Mouse (Mus musculus): ENCODE results near the gene Glra2. TPM values are rescaled to one million over a fixed set of nuclear protein-coding genes. Genes with fewer than 3 reads are reported as not detected.
"Not testable (repeated sequence)": the region's sequence is repeated elsewhere in the genome, so short reads cannot be mapped to it uniquely, and the experiment has no call there.

Glra2 gene
- not detected in 2 replicates for polyA plus RNA-seq (2012; rRNA removed)

GRCm38 (mm10) chrX:165326939-165327698, at the start of gene Glra2:
TSS of gene Glra2 (minus strand) at chrX:165327393.
- Histone ChIP-seq H3K36me3 (ENCODE audit: control insufficient read depth, insufficient read depth, low read length) (no peaks in the 10 kb centered on the region), H3K4me3 (ENCODE audit: insufficient read depth, low read depth, low read length) (no peak within 1 kb of the TSS), H3K27me3 (replicated peaks; ENCODE audit: control insufficient read depth, insufficient read depth, low read length) (no peaks in the 10 kb centered on the region), H3K4me1 (ENCODE audit: control insufficient read depth, insufficient read depth, low read length) (no peaks in the 10 kb centered on the region), H3K27ac (ENCODE audit: insufficient read depth, low read depth, low read length) (no peak within 1 kb of the TSS)
- TF ChIP-seq POLR2A (IDR thresholded peaks at IDR 0.05; ENCODE audit: low read depth, low read length), result no peak
- TF ChIP-seq CTCF (conservative IDR thresholded peaks at IDR 0.05; ENCODE audit: insufficient read depth, insufficient read length, low read depth, low read length), result no peak
- 3% methylated on average over 12 of the region's 12 CpGs for WGBS
- no peak for DNase-seq

- Histone ChIP-seq H3K27me3 (replicated peaks; ENCODE audit: control insufficient read depth, insufficient read depth, low read length) (no peaks in the 10 kb centered on the region), H3K27ac (ENCODE audit: insufficient read depth, low read depth, low read length) (no peak overlapping the region), H3K36me3 (ENCODE audit: control insufficient read depth, insufficient read depth, low read length) (no peaks in the 10 kb centered on the region), H3K4me1 (ENCODE audit: control insufficient read depth, insufficient read depth, low read length) (no peaks in the 10 kb centered on the region), H3K4me3 (ENCODE audit: insufficient read depth, low read depth, low read length) (no peak overlapping the region)
- TF ChIP-seq CTCF (conservative IDR thresholded peaks at IDR 0.05; ENCODE audit: insufficient read depth, insufficient read length, low read depth, low read length), result no peak
- TF ChIP-seq POLR2A (IDR thresholded peaks at IDR 0.05; ENCODE audit: low read depth, low read length), result no peak
- peak; percentile 76 for DNase-seq
- WGBS, result 25% methylated on average over 1 of the region's 1 CpGs
Observed at GRCm38 (mm10) chrX:165362798-165363197, 35.6 kb upstream of the Glra2 start.

- Histone ChIP-seq H3K36me3 (ENCODE audit: control insufficient read depth, insufficient read depth, low read length) (no peaks in the 10 kb centered on the region), H3K4me1 (ENCODE audit: control insufficient read depth, insufficient read depth, low read length) (no peaks in the 10 kb centered on the region), H3K4me3 (ENCODE audit: insufficient read depth, low read depth, low read length) (no peak overlapping the region), H3K27ac (ENCODE audit: insufficient read depth, low read depth, low read length) (no peak overlapping the region), H3K27me3 (replicated peaks; ENCODE audit: control insufficient read depth, insufficient read depth, low read length) (no peaks in the 10 kb centered on the region)
- DNase-seq, result no peak
- TF ChIP-seq CTCF (conservative IDR thresholded peaks at IDR 0.05; ENCODE audit: insufficient read depth, insufficient read length, low read depth, low read length) (no peak), POLR2A (IDR thresholded peaks at IDR 0.05; ENCODE audit: low read depth, low read length) (no peak)
- 81% methylated on average over 5 of the region's 5 CpGs for WGBS
Observed at GRCm38 (mm10) chrX:165344611-165345010, 17.4 kb upstream of the Glra2 start.

- Histone ChIP-seq H3K27ac (ENCODE audit: insufficient read depth, low read depth, low read length) (no peak overlapping the region), H3K36me3 (ENCODE audit: control insufficient read depth, insufficient read depth, low read length) (no peaks in the 10 kb centered on the region), H3K4me1 (ENCODE audit: control insufficient read depth, insufficient read depth, low read length) (no peaks in the 10 kb centered on the region), H3K4me3 (ENCODE audit: insufficient read depth, low read depth, low read length) (no peak overlapping the region), H3K27me3 (replicated peaks; ENCODE audit: control insufficient read depth, insufficient read depth, low read length) (no peaks in the 10 kb centered on the region)
- WGBS, result under 1% methylated on average over 9 of the region's 9 CpGs
- TF ChIP-seq CTCF (conservative IDR thresholded peaks at IDR 0.05; ENCODE audit: insufficient read depth, insufficient read length, low read depth, low read length), result no peak
- no peak for TF ChIP-seq POLR2A (IDR thresholded peaks at IDR 0.05; ENCODE audit: low read depth, low read length)
- no peak for DNase-seq
Observed at GRCm38 (mm10) chrX:165327699-165328333, 623 bp upstream of the Glra2 start.

- no peak for DNase-seq
- H3K4me1 ChIP-seq (ENCODE audit: control insufficient read depth, insufficient read depth, low read length), result no peaks in the 10 kb centered on the region
- no peak overlapping the region for H3K4me3 ChIP-seq (ENCODE audit: insufficient read depth, low read depth, low read length)
- WGBS, result 55% methylated on average over 1 of the region's 1 CpGs
- no peak overlapping the region for H3K27ac ChIP-seq (ENCODE audit: insufficient read depth, low read depth, low read length)
- no peaks in the 10 kb centered on the region for H3K36me3 ChIP-seq (ENCODE audit: control insufficient read depth, insufficient read depth, low read length)
- H3K27me3 ChIP-seq (replicated peaks; ENCODE audit: control insufficient read depth, insufficient read depth, low read length), result no peaks in the 10 kb centered on the region
- TF ChIP-seq CTCF (conservative IDR thresholded peaks at IDR 0.05; ENCODE audit: insufficient read depth, insufficient read length, low read depth, low read length) (no peak), POLR2A (IDR thresholded peaks at IDR 0.05; ENCODE audit: low read depth, low read length) (no peak)
Observed at GRCm38 (mm10) chrX:165193550-165193949, 133.6 kb downstream of the Glra2 start.

GRCm38 (mm10) chrX:165191170-165191569, 136.0 kb downstream of the Glra2 start:
- no peaks in the 10 kb centered on the region for H3K36me3 ChIP-seq (ENCODE audit: control insufficient read depth, insufficient read depth, low read length)
- no peak overlapping the region for H3K4me3 ChIP-seq (ENCODE audit: insufficient read depth, low read depth, low read length)
- TF ChIP-seq CTCF (conservative IDR thresholded peaks at IDR 0.05; ENCODE audit: insufficient read depth, insufficient read length, low read depth, low read length) (no peak), POLR2A (IDR thresholded peaks at IDR 0.05; ENCODE audit: low read depth, low read length) (no peak)
- DNase-seq, result no peak
- no peak overlapping the region for H3K27ac ChIP-seq (ENCODE audit: insufficient read depth, low read depth, low read length)
- 50% methylated on average over 1 of the region's 1 CpGs for WGBS
- H3K4me1 ChIP-seq (ENCODE audit: control insufficient read depth, insufficient read depth, low read length), result no peaks in the 10 kb centered on the region
- H3K27me3 ChIP-seq (replicated peaks; ENCODE audit: control insufficient read depth, insufficient read depth, low read length), result no peaks in the 10 kb centered on the region

- not testable (repeated sequence) for DNase-seq; H3K4me1 ChIP-seq (ENCODE audit: control insufficient read depth, insufficient read depth, low read length); H3K4me3 ChIP-seq (ENCODE audit: insufficient read depth, low read depth, low read length); H3K27me3 ChIP-seq (replicated peaks; ENCODE audit: control insufficient read depth, insufficient read depth, low read length); H3K27ac ChIP-seq (ENCODE audit: insufficient read depth, low read depth, low read length); H3K36me3 ChIP-seq (ENCODE audit: control insufficient read depth, insufficient read depth, low read length)
- 89% methylated on average over 2 of the region's 2 CpGs for WGBS
Observed at GRCm38 (mm10) chrX:165182948-165183347, 144.2 kb downstream of the Glra2 start.

Data from kidney, adult 2 months (tissue).